Mouse (Mus musculus): ENCODE results near the gene Pskh1.

- TF ChIP-seq CTCF (IDR thresholded peaks at IDR 0.05; ENCODE audit: extremely low read depth, insufficient read length, insufficient replicate concordance, low read depth, low read length) = no peak
- no peak for TF ChIP-seq POLR2A (IDR thresholded peaks at IDR 0.05; ENCODE audit: low read depth, low read length)
Observed at GRCm38 (mm10) chr8:105949350-105949749, 49.1 kb downstream of the Pskh1 start.
